Mouse (Mus musculus) WW6 (cell line): Measurements from ENCODE around the gene Cd52.
A peak's percentile ranks its signal among the peaks of the same experiment; 100 is the strongest.

Source experiments
- DNase-seq: peaks from one replicate; pipeline ENCODE4 v3.0.0-alpha.2; 2013; ENCODE audit warnings: low read depth, low spot score

The Cd52 gene

GRCm38 (mm10) chr4:134091225-134091529, 3.7 kb downstream of the Cd52 start:
- DNase-seq = no peak

GRCm38 (mm10) chr4:134090521-134091224, 4.2 kb downstream of the Cd52 start:
- DNase-seq = no peak

GRCm38 (mm10) chr4:134089029-134089428, 5.9 kb downstream of the Cd52 start:
- no peak for DNase-seq

GRCm38 (mm10) chr4:134087412-134087811, 7.5 kb downstream of the Cd52 start:
- DNase-seq = no peak

GRCm38 (mm10) chr4:134084999-134085398, 9.9 kb downstream of the Cd52 start:
- DNase-seq = no peak

GRCm38 (mm10) chr4:134082460-134082859, 12.4 kb downstream of the Cd52 start:
- DNase-seq = no peak

GRCm38 (mm10) chr4:134081730-134082386, 13.0 kb downstream of the Cd52 start:
- peak; percentile 98 for DNase-seq

GRCm38 (mm10) chr4:134080674-134081073, 14.2 kb downstream of the Cd52 start:
- DNase-seq = no peak

- DNase-seq = peak; percentile 79
Observed at GRCm38 (mm10) chr4:134078694-134079093, 16.2 kb downstream of the Cd52 start.

- no peak for DNase-seq
Observed at GRCm38 (mm10) chr4:134068793-134069580, 25.9 kb downstream of the Cd52 start.

- DNase-seq = no peak
Observed at GRCm38 (mm10) chr4:134067833-134068544, 26.9 kb downstream of the Cd52 start.

- no peak for DNase-seq
Observed at GRCm38 (mm10) chr4:134067383-134067782, 27.5 kb downstream of the Cd52 start.

- DNase-seq = no peak
Observed at GRCm38 (mm10) chr4:134065431-134066004, 29.4 kb downstream of the Cd52 start.

GRCm38 (mm10) chr4:134062561-134062960, 32.3 kb downstream of the Cd52 start:
- no peak for DNase-seq

- DNase-seq = no peak
Observed at GRCm38 (mm10) chr4:134061944-134062446, 32.9 kb downstream of the Cd52 start.

- DNase-seq = no peak
Observed at GRCm38 (mm10) chr4:134061166-134061830, 33.6 kb downstream of the Cd52 start.

- no peak for DNase-seq
Observed at GRCm38 (mm10) chr4:134060135-134060865, 34.6 kb downstream of the Cd52 start, which contains the start of gene Crybg2. Crybg2 (plus strand) TSS chr4:134060815.

GRCm38 (mm10) chr4:134058908-134059307, 36.0 kb downstream of the Cd52 start:
- DNase-seq = no peak

GRCm38 (mm10) chr4:134058166-134058715, 36.6 kb downstream of the Cd52 start:
- DNase-seq = no peak

- DNase-seq = no peak
Observed at GRCm38 (mm10) chr4:134053538-134053937, 41.3 kb downstream of the Cd52 start, which contains the start of gene Zfp683. Zfp683 (plus strand) TSS chr4:134053838.
